Mouse (Mus musculus) stomach, postnatal 0 days (tissue): ENCODE measurements around the gene Adamtsl4.

Source experiments
- CTCF ChIP-seq: IDR thresholded peaks from 2 replicates; pipeline ENCODE4 v1.5.1; 2016; ENCODE audit warnings: antibody characterized with exemption, low read depth, mild to moderate bottlenecking, moderate library complexity
- EP300 ChIP-seq: optimal IDR thresholded peaks from 2 replicates; pipeline ENCODE3; 2016; ENCODE audit warnings: antibody characterized with exemption

- TF ChIP-seq CTCF, result no peak
- TF ChIP-seq EP300, result no peak
Measured at GRCm38 (mm10) chr3:95716075-95716474, 28.4 kb upstream of the Adamtsl4 start.
